Mouse (Mus musculus) forebrain, embryonic 15.5 days (tissue): ENCODE data around the gene Iqcf1. TPM values are rescaled to one million over a fixed set of nuclear protein-coding genes. Genes with fewer than 3 reads are reported as not detected.

Source experiments
- ATAC-seq: fragments of 200-750 bp; cut with Nextera tagmentation; replicated peaks from 2 replicates; pipeline ENCODE4 v1.8.0; 2017; ENCODE audit warnings: mild to moderate bottlenecking, moderate TSS enrichment, moderate library complexity
- H3K27ac ChIP-seq: fragments of 300-500 bp; sonication (generic); replicated peaks from 2 replicates; pipeline ENCODE4 v1.5.1; 2015; ENCODE audit warnings: mild to moderate bottlenecking, inconsistent platforms
- H3K27me3 ChIP-seq: fragments of 300-500 bp; sonication (generic); 2 replicates; pipeline ENCODE4 v1.6.1; 2015; ENCODE audit warnings: inconsistent platforms
- H3K36me3 ChIP-seq: fragments of 300-500 bp; sonication (generic); 2 replicates; pipeline ENCODE4 v1.6.1; 2015; ENCODE audit warnings: mild to moderate bottlenecking, inconsistent platforms
- H3K4me1 ChIP-seq: fragments of 300-500 bp; sonication (generic); 2 replicates; pipeline ENCODE4 v1.6.1; 2015; ENCODE audit warnings: inconsistent platforms
- H3K4me2 ChIP-seq: fragments of 300-500 bp; sonication (generic); replicated peaks from 2 replicates; pipeline ENCODE4 v1.6.1; 2015; ENCODE audit warnings: mild to moderate bottlenecking, inconsistent platforms
- H3K4me3 ChIP-seq: fragments of 300-500 bp; sonication (generic); 2 replicates; pipeline ENCODE4 v1.5.1; 2015; ENCODE audit warnings: mild to moderate bottlenecking, inconsistent platforms
- H3K9ac ChIP-seq: fragments of 300-500 bp; sonication (generic); replicated peaks from 2 replicates; pipeline ENCODE4 v1.6.1; 2015; ENCODE audit warnings: mild to moderate bottlenecking, inconsistent platforms
- H3K9me3 ChIP-seq: fragments of 300-500 bp; sonication (generic); 2 replicates; pipeline ENCODE4 v1.6.1; 2016; ENCODE audit warnings: inconsistent platforms
- WGBS: fragments of 180-500 bp; shearing (Covaris S2); methylation state at CpG from one replicate; pipeline ENCODE4 v1.1.7; 2015; ENCODE audit warnings: mixed read lengths; 5-methylcytosine and 5-hydroxymethylcytosine counted together
- polyA plus RNA-seq: library from polyadenylated mRNA; unstranded; fragments of >200 nt; fragmentation: Nextera tagmentation; extraction: Ambion mirVana; gene quantifications from 2 replicates; pipeline ENCODE4 v1.2.1, GENCODE M21; 2015

Gene Iqcf1
- not detected in 2 replicates for polyA plus RNA-seq

GRCm38 (mm10) chr9:106499667-106500066, at the start of gene Iqcf1:
TSS of gene Iqcf1 (plus strand) at chr9:106499967.
- Histone ChIP-seq H3K9me3 (no peaks in the 10 kb centered on the region), H3K27me3 (no peaks in the 10 kb centered on the region), H3K9ac (no peak within 1 kb of the TSS), H3K4me1 (no peaks in the 10 kb centered on the region), H3K4me3 (no peak within 1 kb of the TSS), H3K36me3 (no peaks in the 10 kb centered on the region), H3K4me2 (no peak within 1 kb of the TSS), H3K27ac (no peak within 1 kb of the TSS)
- WGBS: 93% methylated on average over 6 of the region's 6 CpGs
- no peak for ATAC-seq

DNA sequence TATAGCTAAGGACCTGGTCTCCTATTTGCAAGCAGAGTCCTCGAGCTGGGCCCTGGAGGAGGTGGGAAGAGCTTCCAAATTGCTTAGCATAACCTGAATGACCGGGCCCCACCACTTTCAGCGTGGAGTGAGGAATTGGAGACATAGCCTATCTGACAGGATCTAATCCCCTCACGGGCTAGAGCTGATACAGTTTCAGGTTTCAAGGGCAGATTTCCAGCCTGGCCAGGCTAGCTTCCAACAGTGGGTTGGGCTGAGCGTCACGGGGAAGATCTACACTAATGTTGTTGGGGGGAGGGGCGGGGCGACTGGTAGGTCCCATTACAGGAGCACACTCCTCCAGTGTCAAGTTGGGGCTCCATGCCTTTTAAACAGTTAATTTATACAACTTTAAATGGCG, 49.1 kb upstream of the Iqcf1 start:
- Histone ChIP-seq H3K9ac (no peak overlapping the region), H3K4me2 (no peak overlapping the region), H3K4me1 (peaks cover 58% of the 10 kb centered on the region), H3K36me3 (no peaks in the 10 kb centered on the region), H3K27ac (no peak overlapping the region), H3K27me3 (no peaks in the 10 kb centered on the region), H3K9me3 (no peaks in the 10 kb centered on the region), H3K4me3 (no peak overlapping the region)
- 21% methylated on average over 9 of the region's 9 CpGs for WGBS
- ATAC-seq: no peak

GRCm38 (mm10) chr9:106451298-106451697, 48.5 kb upstream of the Iqcf1 start:
- Histone ChIP-seq H3K36me3 (no peaks in the 10 kb centered on the region), H3K9ac (no peak overlapping the region), H3K4me3 (no peak overlapping the region), H3K27me3 (no peaks in the 10 kb centered on the region), H3K27ac (no peak overlapping the region), H3K4me1 (peaks cover 62% of the 10 kb centered on the region), H3K4me2 (no peak overlapping the region), H3K9me3 (no peaks in the 10 kb centered on the region)
- ATAC-seq: no peak
- 77% methylated on average over 11 of the region's 11 CpGs for WGBS

DNA sequence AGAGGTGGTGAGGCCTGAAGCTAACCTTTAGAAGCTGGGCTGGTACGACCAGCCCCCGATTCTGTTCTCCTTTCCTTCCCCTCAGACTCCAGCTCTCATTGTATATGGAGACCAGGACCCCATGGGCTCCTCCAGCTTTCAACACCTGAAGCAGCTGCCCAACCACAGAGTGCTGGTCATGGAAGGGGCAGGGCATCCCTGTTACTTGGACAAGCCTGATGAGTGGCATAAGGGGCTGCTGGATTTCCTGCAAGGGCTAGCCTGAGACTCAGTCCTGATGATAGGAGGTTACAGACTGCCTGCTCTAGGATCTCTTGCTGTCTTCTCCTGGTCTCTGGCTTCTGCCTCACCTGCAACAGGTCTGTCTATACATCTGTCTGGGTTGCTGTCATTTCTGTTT, 47.9 kb upstream of the Iqcf1 start:
- no peak overlapping the region for H3K9ac ChIP-seq
- WGBS: 62% methylated on average over 2 of the region's 2 CpGs
- H3K4me3 ChIP-seq: no peak overlapping the region
- no peak overlapping the region for H3K4me2 ChIP-seq
- H3K27me3 ChIP-seq: no peaks in the 10 kb centered on the region
- no peak for ATAC-seq
- no peak overlapping the region for H3K27ac ChIP-seq
- H3K4me1 ChIP-seq: peaks cover 62% of the 10 kb centered on the region
- no peaks in the 10 kb centered on the region for H3K36me3 ChIP-seq
- H3K9me3 ChIP-seq: no peaks in the 10 kb centered on the region

- Histone ChIP-seq H3K27ac (peak overlapping the region; percentile 93), H3K4me1 (peaks cover 62% of the 10 kb centered on the region), H3K27me3 (no peaks in the 10 kb centered on the region), H3K9me3 (no peaks in the 10 kb centered on the region), H3K4me2 (peak overlapping the region; percentile 96), H3K36me3 (no peaks in the 10 kb centered on the region), H3K9ac (no peak overlapping the region), H3K4me3 (peak overlapping the region; percentile 77)
- 19% methylated on average over 6 of the region's 6 CpGs for WGBS
- ATAC-seq: no peak
Measured at GRCm38 (mm10) chr9:106452351-106452750, 47.4 kb upstream of the Iqcf1 start.

DNA sequence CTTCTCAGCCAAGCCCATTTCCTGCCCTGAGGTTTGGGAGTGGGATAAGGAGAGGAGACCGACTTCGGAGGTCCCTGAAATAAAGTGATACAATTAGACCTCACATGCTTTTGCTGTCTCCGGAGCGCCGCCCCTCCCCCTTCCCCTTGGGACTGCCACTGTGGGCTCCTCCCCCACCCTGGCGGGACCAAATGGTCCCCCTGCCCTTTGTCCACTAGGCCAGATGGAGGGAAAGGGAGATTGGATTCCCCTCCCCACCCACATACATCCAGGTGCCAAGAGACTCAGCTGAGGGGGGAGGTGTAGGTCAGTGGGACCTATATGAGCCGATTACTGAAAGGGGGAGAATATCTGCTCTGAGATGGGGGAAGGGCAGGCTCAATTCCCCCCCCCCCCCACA, 46.9 kb upstream of the Iqcf1 start:
- H3K9ac ChIP-seq: peak overlapping the region; percentile 88
- H3K4me1 ChIP-seq: peaks cover 63% of the 10 kb centered on the region
- 4% methylated on average over 6 of the region's 7 CpGs for WGBS
- no peaks in the 10 kb centered on the region for H3K9me3 ChIP-seq
- peak overlapping the region; percentile 96 for H3K4me2 ChIP-seq
- peak overlapping the region; percentile 77 for H3K4me3 ChIP-seq
- H3K27ac ChIP-seq: peak overlapping the region; percentile 93
- H3K36me3 ChIP-seq: no peaks in the 10 kb centered on the region
- no peaks in the 10 kb centered on the region for H3K27me3 ChIP-seq
- ATAC-seq: no peak

DNA sequence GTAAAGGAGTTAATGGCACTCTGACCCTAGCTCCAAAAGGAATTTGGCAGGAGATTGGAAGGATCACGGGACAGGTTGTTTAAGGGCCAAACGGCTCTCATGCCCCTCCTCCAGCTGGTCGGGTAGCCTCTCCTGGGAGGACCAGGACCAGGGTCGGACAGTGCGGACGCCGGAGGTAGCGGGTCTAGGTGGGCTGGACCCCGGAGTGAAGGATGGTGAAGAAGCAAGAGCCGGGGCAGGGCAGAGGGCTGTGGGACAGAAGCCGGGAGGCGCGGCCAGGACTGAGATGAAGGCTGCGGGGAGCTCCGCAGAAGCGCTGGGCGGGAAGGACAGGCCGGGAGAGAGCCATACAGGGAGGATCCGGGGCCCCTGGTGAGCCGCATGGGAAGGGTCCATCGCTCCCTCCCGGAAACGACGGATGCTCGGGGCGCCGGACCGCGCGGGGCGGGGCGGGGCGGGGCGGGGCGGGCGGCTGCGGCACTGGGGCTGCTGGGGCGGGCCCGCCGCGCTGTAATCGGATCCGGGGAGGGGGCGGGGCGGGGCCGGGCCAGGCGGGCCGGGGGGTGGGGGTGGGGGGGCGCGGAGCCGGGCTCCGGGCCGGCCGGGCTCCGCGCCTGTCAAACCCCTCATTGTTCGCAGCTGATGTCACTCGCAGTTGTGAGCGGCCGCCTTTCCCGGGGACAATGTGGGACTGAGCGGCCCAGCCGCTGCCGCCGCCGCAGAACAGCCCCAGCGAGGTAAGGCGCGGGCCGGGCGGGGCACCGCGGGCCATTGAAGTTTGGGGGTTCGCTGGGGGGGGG, 46.3 kb upstream of the Iqcf1 start, which contains the start of gene Pcbp4:
Pcbp4 (plus strand) TSS at position 21 of the 800 bp plus-strand sequence.
- Histone ChIP-seq H3K4me1 (peaks cover 63% of the 10 kb centered on the region), H3K36me3 (no peaks in the 10 kb centered on the region), H3K9me3 (no peaks in the 10 kb centered on the region), H3K4me2 (peak within 1 kb of the TSS; percentile 96), H3K27me3 (no peaks in the 10 kb centered on the region), H3K27ac (peak within 1 kb of the TSS; percentile 93), H3K9ac (peak within 1 kb of the TSS; percentile 88), H3K4me3 (peak within 1 kb of the TSS; percentile 77)
- whole genome bisulfite sequencing: 1% methylated on average over 51 of the region's 74 CpGs
- peak; percentile 72 for ATAC-seq

DNA sequence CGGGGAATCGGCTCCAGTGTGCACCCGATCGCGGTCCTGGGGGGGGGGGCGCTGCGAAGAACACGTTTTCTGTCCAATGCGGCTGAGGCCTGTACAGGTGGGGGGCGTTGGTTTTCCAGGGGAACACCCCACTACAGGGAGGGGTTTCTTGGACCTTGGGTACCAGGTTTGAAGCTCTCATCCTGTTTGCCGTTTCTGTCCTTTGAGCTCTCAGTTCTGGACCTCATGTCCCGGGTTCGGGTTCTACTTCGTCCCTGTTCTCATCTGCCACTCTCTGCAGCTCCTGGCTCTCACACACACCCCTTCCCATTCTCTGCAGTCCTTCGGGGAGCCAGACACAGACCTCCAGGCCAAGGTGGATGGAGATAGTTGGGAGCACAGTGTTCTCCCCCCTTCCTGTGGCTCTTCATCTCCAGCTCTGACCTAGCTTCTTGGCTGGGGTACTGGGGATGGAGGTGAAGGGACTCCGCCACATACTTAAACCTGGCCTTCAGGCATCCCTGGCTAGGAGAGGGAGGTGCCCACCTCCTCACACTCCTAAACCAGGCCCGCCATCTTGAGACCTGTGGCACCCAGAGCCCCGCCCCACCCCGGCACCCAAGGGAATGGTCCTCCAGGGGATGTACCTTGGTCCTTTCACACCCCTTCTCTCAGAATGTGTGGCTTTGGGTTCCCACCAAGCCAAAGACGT, 45.6 kb upstream of the Iqcf1 start:
- peak overlapping the region; percentile 93 for H3K27ac ChIP-seq
- no peaks in the 10 kb centered on the region for H3K9me3 ChIP-seq
- peak overlapping the region; percentile 77 for H3K4me3 ChIP-seq
- no peaks in the 10 kb centered on the region for H3K27me3 ChIP-seq
- H3K9ac ChIP-seq: peak overlapping the region; percentile 88
- H3K36me3 ChIP-seq: no peaks in the 10 kb centered on the region
- peaks cover 61% of the 10 kb centered on the region for H3K4me1 ChIP-seq
- peak overlapping the region; percentile 96 for H3K4me2 ChIP-seq
- peak; percentile 11 for ATAC-seq
- WGBS: under 1% methylated on average over 19 of the region's 20 CpGs

DNA sequence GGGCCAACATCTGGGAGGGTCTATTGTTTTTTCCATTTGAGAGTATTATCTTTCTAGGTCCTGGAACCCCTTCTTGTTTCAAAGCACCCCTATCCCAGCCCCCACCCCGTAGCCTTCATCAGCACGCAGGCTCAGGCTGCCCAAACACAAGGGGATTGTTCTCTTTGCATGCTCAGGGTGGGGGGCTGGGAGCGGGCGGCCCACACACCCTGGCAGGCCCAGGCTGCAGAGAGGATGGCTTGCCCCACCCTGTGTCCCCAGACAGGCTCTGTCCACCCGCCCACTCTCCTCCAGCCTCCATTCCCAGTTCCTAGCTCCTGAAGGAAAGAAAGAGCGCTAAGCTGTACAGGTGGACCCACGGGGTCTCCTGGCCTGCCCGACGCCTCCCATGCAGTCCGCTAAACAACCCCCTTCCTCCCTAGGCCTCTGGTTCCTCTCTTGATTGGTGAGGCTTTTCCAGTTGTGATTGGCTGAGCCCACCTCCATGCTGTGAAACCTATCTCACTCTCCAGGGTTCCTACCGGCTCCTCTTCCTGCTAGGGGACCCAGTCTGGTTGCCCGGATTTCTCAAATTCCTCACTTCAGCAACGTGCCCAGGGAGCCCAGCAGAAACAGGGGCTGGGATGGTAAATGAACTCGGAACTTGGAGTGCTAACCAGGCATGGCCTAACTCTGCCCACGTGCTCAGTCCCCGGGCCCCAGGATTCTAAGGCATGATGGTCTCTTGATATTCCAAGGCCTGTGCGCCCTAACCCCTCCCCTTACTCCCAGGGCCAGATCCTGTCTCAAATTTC, 44.7 kb upstream of the Iqcf1 start:
- Histone ChIP-seq H3K9ac (peak overlapping the region; percentile 88), H3K4me1 (peaks cover 68% of the 10 kb centered on the region), H3K27me3 (no peaks in the 10 kb centered on the region), H3K36me3 (0 out of 2 replicates have a peak, but pooled peaks cover 3% of the 10 kb centered on the region), H3K27ac (peak overlapping the region; percentile 93), H3K9me3 (no peaks in the 10 kb centered on the region), H3K4me3 (peak overlapping the region; percentile 77), H3K4me2 (peak overlapping the region; percentile 96)
- peak; percentile 44 for ATAC-seq
- WGBS: under 1% methylated on average over 17 of the region's 17 CpGs

- 22% methylated on average over 15 of the region's 15 CpGs for WGBS
- H3K36me3 ChIP-seq: peaks cover 14% of the 10 kb centered on the region; the same call in 1 of the 2 replicates
- ATAC-seq: no peak
- peak overlapping the region; percentile 88 for H3K9ac ChIP-seq
- H3K9me3 ChIP-seq: no peaks in the 10 kb centered on the region
- H3K27ac ChIP-seq: peak overlapping the region; percentile 93
- peak overlapping the region; percentile 77 for H3K4me3 ChIP-seq
- H3K4me2 ChIP-seq: peak overlapping the region; percentile 96
- H3K4me1 ChIP-seq: peaks cover 64% of the 10 kb centered on the region
- H3K27me3 ChIP-seq: no peaks in the 10 kb centered on the region
Measured at GRCm38 (mm10) chr9:106456325-106457162, 43.2 kb upstream of the Iqcf1 start.

- H3K27ac ChIP-seq: peak overlapping the region; percentile 93
- H3K36me3 ChIP-seq: peaks cover 20% of the 10 kb centered on the region
- H3K27me3 ChIP-seq: no peaks in the 10 kb centered on the region
- H3K4me3 ChIP-seq: peak overlapping the region; percentile 77
- H3K9ac ChIP-seq: peak overlapping the region; percentile 88; the same call in 1 of the 2 replicates
- peaks cover 64% of the 10 kb centered on the region for H3K4me1 ChIP-seq
- H3K4me2 ChIP-seq: peak overlapping the region; percentile 96
- WGBS: 38% methylated on average over 9 of the region's 9 CpGs
- H3K9me3 ChIP-seq: no peaks in the 10 kb centered on the region
- no peak for ATAC-seq
Measured at GRCm38 (mm10) chr9:106457163-106457559, 42.6 kb upstream of the Iqcf1 start.
